Mouse (Mus musculus) small intestine, adult 10 weeks (tissue): ENCODE measurements around the gene Gm3005. TPM values are rescaled to one million over a fixed set of nuclear protein-coding genes. Genes with fewer than 3 reads are reported as not detected.

Source experiments
- polyA plus RNA-seq: library from polyadenylated mRNA; stranded (reverse); fragments of 350-450 nt; fragmentation: Illumina TruSeq; extraction: RNeasy Lipid Tissue Mini Kit (QIAGEN cat#74804); gene quantifications from one replicate; pipeline ENCODE4 v1.2.3, GENCODE M21; 2014; ENCODE audit warnings: low replicate concordance

Gm3005 gene
- 0.22 TPM for polyA plus RNA-seq

DNA sequence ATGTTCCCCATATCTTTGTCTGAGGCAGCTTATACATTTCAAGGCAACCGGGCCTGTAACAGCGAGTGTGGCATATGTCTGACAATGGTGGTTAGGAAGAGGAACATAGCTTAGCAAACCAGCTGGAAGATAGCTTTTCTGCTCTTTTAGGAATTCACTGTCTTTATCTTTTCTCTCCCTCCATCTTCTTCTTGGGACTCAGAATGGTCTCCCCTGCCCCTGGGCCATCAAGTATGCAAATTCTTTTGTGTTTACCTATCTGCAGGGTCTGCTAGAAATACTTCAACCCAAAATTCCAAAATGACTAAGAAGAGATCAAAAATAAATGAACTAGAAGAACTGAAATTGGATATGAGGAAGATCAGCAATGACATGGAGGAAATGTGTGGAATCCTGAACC lies at the start of gene Gm3005:
TSS of gene Gm3005 (plus strand) at position 301 of the 400 bp plus-strand sequence.

DNA sequence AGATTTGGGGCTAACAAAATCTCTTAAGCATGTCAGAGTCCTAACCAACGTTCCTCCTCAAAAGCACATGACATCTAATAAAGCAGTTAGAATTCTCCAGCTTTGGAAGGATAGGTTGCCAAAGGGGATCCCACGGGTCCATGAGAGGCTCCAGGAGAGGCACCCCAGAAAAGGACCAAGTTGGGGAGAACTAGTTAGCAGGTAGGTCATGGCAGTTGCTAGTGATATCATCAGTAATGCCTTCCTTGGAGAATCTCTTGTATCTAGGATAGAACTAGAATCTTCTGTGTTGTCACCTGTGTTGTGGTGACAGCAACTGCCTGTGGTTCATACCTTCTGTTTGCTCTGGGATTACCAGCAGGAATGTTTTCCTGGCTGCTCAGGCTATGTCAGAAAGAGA lies 33.1 kb upstream of the Gm3005 start, which contains the start of gene Gm10413:
TSS of gene Gm10413 (plus strand) at position 301 of the 400 bp plus-strand sequence.

DNA sequence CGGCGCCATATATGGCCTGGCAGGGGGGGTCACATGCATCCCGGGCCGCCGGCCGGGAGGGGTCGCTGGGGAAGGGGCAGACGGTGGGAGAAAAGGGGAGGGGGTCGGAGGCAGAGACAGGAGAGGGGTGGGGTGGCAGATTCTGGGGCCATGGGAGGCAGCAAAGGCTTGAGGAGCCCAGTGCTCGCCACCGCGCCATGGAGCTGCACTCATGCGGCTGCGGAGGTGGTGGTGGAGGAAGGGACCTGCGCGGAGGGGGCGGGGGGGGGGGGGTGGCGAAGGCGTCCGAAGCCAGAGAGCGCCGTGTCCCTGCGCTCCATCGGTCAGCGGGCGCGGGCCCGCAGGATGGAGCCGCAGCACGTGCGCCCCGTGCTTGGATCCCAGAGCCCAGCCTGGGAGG lies 15.6 kb upstream of the Gm3005 start, which contains the start of gene Gm10409:
TSS of gene Gm10409 (plus strand) at position 301 of the 400 bp plus-strand sequence.

DNA sequence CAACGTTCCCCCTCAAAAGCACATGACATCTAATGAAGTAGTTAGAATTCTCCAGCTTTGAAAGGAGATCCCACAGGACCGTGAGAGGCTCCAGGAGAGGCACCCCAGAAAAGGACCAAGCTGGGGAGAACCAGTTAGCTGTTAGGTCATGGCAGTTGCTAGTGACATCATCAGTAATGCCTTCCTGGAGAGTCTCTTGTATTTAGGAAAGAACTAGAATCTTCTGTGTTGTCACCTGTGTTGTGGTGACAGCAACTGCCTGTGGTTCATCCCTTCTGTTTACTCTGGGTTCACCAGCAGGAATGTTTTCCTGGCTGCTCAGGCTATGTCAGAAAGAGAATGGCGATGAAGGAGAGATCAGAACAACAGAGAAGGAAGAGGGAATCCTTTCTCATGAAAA lies 21.2 kb downstream of the Gm3005 start, which contains the start of gene Gm10408:
TSS of gene Gm10408 (plus strand) at position 301 of the 400 bp plus-strand sequence.

DNA sequence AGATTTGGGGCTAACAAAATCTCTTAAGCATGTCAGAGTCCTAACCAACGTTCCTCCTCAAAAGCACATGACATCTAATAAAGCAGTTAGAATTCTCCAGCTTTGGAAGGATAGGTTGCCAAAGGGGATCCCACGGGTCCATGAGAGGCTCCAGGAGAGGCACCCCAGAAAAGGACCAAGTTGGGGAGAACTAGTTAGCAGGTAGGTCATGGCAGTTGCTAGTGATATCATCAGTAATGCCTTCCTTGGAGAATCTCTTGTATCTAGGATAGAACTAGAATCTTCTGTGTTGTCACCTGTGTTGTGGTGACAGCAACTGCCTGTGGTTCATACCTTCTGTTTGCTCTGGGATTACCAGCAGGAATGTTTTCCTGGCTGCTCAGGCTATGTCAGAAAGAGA lies 206.3 kb downstream of the Gm3005 start, which contains the start of gene Gm3012:
TSS of gene Gm3012 (plus strand) at position 301 of the 400 bp plus-strand sequence.

Other genes with a start within 250 kb of the Gm3005 start
- not detected for gene Gm5795, start 239.8 kb upstream of the Gm3005 start, polyA plus RNA-seq
- gene D830030K20Rik, start 219.6 kb upstream of the Gm3005 start, polyA plus RNA-seq = 13.1 TPM
- gene Gm2956, start 95.5 kb upstream of the Gm3005 start, polyA plus RNA-seq = 0.22 TPM
- gene Gm10413, start 33.0 kb upstream of the Gm3005 start, polyA plus RNA-seq = not detected
- 0.71 TPM for gene Gm10409, start 15.5 kb upstream of the Gm3005 start, polyA plus RNA-seq
- gene Gm10408, start 21.3 kb downstream of the Gm3005 start, polyA plus RNA-seq = not detected
- gene Gm3012, start 206.4 kb downstream of the Gm3005 start, polyA plus RNA-seq = not detected
- gene Gm3020, start 223.9 kb downstream of the Gm3005 start, polyA plus RNA-seq = 0.71 TPM